Mouse (Mus musculus): ENCODE data around the gene Nfix.
A peak's percentile ranks its signal among the peaks of the same experiment; 100 is the strongest.

Nfix gene

GRCm38 (mm10) chr8:84782680-84783079 lies 17.5 kb downstream of the Nfix start:
- DNase-seq (ENCODE audit: extremely low read depth, low read depth, low spot score), result no peak

DNA sequence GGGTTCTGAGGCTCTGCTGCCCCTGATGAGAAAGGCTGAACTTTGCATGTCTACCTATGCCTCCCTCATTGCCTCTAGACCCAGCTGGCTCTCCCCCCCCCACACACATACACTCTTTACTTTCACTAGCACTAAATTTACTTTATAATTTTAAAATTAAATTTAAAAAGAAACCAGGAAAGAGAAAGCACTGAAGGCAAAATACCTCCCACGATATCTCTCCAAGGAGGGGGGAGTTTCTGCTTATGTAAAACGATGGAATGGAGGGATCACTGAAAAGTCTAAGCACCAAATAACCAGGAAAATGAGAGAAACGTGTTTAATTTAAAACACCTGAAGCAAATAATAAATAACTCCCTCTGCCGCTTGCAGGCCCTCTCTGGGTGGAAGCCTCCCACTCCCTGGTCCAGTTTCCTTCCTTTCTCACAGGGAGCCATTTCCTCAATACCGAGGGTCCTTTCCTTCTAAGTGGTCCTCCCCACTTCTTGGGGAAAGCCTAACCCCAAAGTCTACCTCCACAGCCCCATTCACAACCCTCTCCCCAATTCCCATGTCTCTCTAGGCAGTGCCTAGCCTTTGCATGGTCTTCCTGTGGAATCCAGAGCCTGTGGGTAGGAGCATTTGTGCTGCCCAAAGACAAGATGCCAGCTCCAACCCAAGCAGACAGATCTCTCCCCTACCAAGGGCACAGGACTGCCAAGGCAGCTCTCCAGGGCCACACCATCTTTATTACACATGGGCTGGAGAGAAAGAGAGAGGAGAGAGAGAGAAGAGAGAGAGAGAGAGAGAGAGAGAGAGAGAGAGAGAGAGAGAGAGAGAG lies 18.2 kb downstream of the Nfix start:
- no peak for DNase-seq (ENCODE audit: extremely low read depth, low read depth, low spot score)

DNA sequence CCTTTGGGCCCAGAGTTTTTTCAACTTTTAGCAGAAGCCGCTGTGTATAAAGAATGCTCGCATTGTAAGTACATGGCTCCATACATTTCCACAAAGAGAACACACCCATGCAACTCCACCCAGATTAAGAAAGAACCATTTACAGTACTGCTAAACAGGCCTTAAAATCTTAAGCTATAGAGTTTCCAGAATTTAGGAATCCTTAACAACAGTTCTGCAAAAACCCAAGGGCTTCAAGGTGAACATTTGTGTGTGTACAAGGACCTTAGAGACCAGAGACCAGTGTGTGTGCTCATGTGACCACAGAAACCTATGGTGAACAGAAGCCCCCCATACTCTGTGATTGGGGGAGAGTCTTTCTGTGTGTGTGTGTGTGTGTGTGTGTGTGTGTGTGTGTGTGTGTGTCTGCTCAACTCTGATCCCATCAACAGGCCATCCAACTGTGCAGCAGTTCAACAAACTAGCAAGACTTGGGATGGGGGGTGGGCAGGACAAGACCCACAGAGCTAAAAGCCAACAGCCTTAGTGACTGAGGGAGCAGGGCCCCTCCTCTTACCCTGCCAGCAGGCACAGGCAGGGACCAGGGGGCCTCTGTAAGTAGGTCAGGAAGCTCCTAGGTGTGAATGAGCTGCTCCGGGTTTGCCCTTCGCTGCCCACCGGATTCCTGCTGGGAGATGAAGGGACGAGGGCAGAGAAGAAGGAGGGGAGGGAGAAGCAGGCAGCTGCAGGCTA lies 19.0 kb downstream of the Nfix start:
- no peak for DNase-seq (ENCODE audit: extremely low read depth, low read depth, low spot score)

GRCm38 (mm10) chr8:84780225-84780555 lies 20.0 kb downstream of the Nfix start:
- no peak for DNase-seq (ENCODE audit: extremely low read depth, low read depth, low spot score)

DNA sequence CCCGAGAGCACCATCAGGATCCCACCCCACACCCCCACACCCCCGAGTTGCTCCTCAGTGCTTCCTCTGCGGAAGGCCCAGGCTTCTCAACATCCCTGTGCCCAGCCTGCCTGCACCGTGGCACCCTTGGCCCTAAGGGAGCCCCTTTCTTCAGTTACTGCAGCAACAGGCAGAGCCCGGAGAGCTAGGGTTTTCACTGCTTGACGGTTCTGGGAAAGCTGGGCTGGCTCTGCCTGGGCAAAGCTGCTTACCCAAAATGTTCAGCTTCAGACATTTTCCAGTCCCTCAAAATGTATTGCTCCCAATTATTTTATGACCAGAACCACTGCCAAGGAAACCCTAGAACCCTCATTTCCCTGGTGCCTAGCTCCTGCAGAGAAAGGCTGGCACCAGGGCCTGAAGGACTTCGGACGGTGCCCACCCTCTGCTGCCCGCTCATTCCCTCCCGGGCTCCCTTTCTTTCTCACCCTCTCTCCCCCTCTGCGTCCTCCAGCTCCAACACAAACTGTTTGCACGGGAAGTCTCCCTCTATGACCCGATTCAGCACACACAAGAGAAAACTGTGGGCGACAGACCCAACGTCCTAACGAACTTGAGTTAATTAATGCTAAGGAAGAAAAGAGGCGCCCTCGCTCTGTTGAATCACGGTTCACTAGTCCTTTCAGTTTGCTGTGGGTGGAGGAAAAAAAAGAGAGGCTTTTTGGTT lies 20.5 kb downstream of the Nfix start:
- DNase-seq (ENCODE audit: extremely low read depth, low read depth, low spot score), result no peak

DNA sequence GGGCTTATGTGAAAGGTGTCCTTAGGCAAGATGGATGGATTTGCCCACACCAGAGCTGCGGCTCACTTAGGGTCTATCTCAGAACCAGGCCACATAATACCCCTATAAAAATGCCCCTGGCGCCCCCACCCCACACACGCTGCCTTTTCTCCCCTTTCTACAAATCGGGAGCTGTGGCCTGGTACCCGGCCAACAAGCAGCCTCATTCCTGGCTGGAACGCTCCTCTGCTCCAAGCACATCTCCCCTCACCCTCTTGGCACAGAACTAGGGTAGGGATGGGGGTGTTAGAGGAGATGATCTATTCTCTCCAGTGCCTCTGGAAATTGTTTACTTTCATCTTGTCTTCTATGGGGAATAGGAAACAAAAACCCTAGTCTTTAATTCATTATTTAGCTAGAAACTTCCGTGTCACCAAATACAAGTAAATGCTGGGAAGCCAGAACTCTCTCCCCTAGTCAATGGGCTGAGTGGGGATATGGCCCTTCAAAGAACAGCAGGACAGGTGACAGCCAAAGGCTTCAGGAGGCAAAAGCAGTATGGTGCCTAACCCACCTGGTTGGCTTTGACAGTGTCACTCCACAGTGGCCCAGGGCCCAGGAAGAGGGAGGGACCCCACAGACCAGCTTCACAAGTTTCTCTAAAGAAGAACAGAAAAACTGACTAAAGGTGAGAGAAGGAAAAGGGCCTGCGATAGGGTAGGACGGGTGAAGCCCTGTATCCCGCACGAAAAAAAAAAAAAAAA lies 21.3 kb downstream of the Nfix start:
- no peak for DNase-seq (ENCODE audit: extremely low read depth, low read depth, low spot score)

DNA sequence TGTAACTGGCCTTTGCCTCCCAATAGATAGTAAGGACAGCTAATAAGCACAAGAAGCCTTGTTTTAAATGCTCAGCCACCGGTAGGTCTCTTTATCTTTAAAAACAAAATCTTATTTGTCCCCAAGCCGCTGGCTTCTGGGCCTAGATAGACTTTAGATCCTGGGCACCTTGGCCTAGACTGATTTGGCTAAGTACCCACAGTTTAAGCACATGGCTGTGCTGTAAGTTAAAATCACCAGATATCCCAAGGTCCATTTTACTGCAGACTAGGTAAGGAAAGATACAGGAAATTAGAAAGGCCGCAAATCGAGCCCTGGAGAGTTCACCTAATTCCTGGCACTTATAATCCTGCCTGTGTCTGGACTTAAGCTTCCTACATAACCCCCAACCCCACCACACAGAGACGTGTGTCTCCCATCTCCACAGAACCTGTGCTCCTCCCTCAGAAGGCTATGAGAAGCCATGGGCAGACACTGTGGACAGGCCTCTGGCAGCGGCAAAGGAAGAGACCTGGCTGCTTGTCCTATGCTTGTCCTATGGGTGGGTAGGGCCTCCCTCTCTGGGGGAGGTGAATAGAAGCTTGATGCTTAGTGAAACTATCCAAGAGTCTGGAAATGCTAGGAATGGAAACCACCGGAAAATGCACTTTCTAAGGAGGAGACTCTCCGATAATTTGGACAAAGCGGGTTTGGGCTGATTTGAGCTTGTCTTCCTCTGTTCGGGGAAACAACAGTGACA lies 22.1 kb downstream of the Nfix start:
- no peak for DNase-seq (ENCODE audit: extremely low read depth, low read depth, low spot score)

DNA sequence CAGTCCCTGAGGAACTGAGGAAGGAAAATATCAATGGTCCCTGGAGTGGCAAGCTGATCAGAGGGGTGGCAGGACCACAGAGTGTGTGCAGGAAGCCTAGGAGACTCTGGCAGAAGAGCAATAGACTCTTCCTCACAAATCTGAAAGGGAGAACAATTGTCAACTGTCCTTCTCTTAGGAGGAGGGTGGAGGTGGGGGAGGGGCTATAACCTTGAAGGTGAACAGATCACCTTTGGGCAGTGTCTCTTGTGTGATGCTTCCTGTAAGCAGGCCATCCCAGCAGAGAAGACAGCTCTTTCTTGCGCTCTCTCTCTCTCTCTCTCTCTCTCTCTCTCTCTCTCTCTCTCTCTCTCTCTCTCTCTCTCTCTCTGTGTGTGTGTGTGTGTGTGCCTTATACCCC lies 23.6 kb downstream of the Nfix start:
- DNase-seq (ENCODE audit: extremely low read depth, low read depth, low spot score), result no peak

GRCm38 (mm10) chr8:84775621-84776113 lies 24.5 kb downstream of the Nfix start:
- DNase-seq (ENCODE audit: extremely low read depth, low read depth, low spot score), result no peak

- DNase-seq (ENCODE audit: extremely low read depth, low read depth, low spot score), result no peak
These were observed 25.0 kb downstream of the Nfix start for GRCm38 (mm10) chr8:84775105-84775591.

- no peak for DNase-seq (ENCODE audit: extremely low read depth, low read depth, low spot score)
These were observed 25.7 kb downstream of the Nfix start for GRCm38 (mm10) chr8:84774473-84774911.

GRCm38 (mm10) chr8:84773833-84774232 lies 26.3 kb downstream of the Nfix start:
- peak; percentile 68 for DNase-seq (ENCODE audit: extremely low read depth, low read depth, low spot score)

GRCm38 (mm10) chr8:84773304-84773703 lies 26.8 kb downstream of the Nfix start:
- no peak for DNase-seq (ENCODE audit: extremely low read depth, low read depth, low spot score)

GRCm38 (mm10) chr8:84772628-84773027 lies 27.5 kb downstream of the Nfix start:
- no peak for DNase-seq (ENCODE audit: extremely low read depth, low read depth, low spot score)

- no peak for DNase-seq (ENCODE audit: extremely low read depth, low read depth, low spot score)
These were observed 28.2 kb downstream of the Nfix start for GRCm38 (mm10) chr8:84771941-84772378.

DNA sequence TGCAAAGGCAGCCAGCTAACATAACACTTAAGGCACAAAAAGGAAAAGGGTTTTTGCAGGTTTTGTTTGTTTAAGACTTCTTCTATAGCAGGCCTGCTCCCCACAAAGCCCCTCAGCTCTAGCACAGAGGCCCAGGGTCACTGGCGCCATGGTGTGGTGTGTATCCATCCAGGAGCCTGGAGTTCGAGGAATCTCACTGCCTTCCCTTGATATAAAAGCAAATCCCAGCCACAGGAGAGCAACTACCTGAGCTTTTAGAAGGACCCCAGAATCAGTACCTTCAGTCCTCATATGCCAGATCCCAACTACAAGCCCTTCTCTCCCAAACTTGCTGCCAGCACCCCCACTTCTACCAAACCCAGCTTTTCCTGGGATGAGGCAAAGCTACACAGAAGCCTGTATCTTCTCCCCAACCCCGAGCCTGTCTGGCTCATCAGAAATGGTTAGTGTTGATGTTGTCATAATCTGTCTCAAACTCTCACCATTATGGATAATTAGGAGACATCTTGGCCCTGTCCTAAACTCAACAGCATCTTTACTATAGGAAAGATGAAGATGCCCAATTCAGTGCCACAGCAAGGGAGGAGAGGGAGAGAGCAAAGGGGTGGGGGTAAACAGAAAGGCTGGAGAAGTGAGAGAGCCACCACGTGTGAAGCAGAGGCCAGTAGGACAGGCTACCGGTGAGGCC lies 29.0 kb downstream of the Nfix start:
- DNase-seq (ENCODE audit: extremely low read depth, low read depth, low spot score), result no peak

DNA sequence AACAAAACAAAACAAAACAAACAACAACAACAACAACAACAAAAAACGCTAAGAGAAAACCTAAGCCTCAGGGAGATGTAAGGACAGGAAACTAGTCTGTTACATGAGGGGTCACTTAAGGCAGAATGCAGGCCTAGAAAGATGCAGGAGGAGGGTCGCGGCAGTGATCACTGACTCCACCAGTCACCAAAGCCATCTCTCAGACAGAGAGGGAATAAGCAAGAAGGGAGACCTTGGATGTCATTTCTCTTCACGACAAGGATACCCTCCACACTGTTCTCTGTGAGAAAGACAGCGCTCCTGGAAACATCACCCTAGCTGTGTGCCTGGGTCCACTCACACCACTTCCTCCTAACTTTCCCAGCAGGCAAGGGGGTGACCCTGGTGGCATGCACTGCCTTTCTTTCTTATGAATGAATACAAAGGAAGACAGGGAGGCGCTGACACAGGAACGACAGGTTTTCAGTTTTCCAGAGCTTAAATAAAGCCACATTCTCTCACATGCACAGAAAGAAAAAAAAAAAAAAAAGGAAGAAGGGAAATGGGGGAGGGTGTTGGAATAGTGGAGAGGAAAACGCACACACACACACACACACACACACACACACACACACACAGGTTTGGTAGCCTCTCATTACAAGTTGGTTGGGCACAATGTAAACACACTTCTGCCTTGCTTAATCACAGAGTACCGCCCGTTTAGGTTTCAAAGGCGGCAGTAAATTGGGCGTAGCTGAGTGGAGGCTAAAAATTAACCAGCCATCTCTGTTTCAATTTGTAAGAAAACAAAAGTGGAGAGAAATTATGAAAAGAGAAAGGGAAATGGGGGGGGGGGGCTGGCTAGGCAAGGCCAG lies 29.8 kb downstream of the Nfix start:
- no peak for DNase-seq (ENCODE audit: extremely low read depth, low read depth, low spot score)

GRCm38 (mm10) chr8:84769324-84769723 lies 30.8 kb downstream of the Nfix start:
- no peak for DNase-seq (ENCODE audit: extremely low read depth, low read depth, low spot score)

Measured in fat pad, adult 2 months (tissue).